ENCODE assay signal across 11 mouse cellular contexts in genomic region chr11:75000869-75001653, GRCm38 (mm10).
DNase-seq lines count a peak whose midpoint lies in the region; ATAC-seq and TF ChIP-seq lines count a peak whose summit lies in the region.
"Had no signal": no experiment of that assay in that cellular context is flagged by ENCODE, and none has a peak within 500 bp of the region (broad histone marks: within the 10 kb centered on the region; RNA-seq: fewer than 3 reads in every experiment).

No protein-coding gene starts in this region.

- no peaks in the 10 kb centered on the region for H3K27me3 ChIP-seq in hindbrain, postnatal 0 days (ENCODE audit: insufficient read depth, low read length)
- H3K27me3 ChIP-seq: megakaryocyte, embryonic 14.5 days had no signal

- no peak overlapping the region for H3K9ac ChIP-seq in hindbrain, postnatal 0 days (replicated peaks; ENCODE audit: low read length)

- H3K9me3 ChIP-seq in hindbrain, postnatal 0 days (ENCODE audit: low read length) = no peaks in the 10 kb centered on the region
- H3K9me3 ChIP-seq: G1E; megakaryocyte, embryonic 14.5 days had no signal

- peak; percentile 43 to 60 for DNase-seq in kidney, postnatal 4 days
- DNase-seq in kidney, adult 8-10 months = no peak
- DNase-seq in gastrocnemius, adult 18-20 months (ENCODE audit: low spot score) = peak; percentile 62
- peak; percentile 22 for DNase-seq in hindbrain, postnatal 0 days (ENCODE audit: low spot score)
- DNase-seq in retina, postnatal 1 day = peak; percentile 6
- no peak for DNase-seq in urinary bladder, postnatal 10 days (ENCODE audit: low spot score)
- DNase-seq in spleen, adult 12 weeks (ENCODE audit: low spot score) = no peak
- DNase-seq in thymus, postnatal 14 days = no peak
- DNase-seq: thymus, postnatal 36 days had no signal

- H3K27ac ChIP-seq in hindbrain, postnatal 0 days = peak overlapping the region; percentile 54; the same call in 1 of the 2 replicates

- TF ChIP-seq CTCF in hindbrain, postnatal 0 days (IDR thresholded peaks at IDR 0.05; ENCODE audit: low read depth) = no peak

- H3K4me3 ChIP-seq in hindbrain, postnatal 0 days (ENCODE audit: low read length) = no peak overlapping the region
- H3K4me3 ChIP-seq: megakaryocyte, embryonic 14.5 days had no signal

- H3K36me3 ChIP-seq in hindbrain, postnatal 0 days (ENCODE audit: insufficient read depth, low read length) = no peaks in the 10 kb centered on the region

- H3K4me1 ChIP-seq in hindbrain, postnatal 0 days (ENCODE audit: insufficient read depth, low read length) = 0 out of 2 replicates have a peak, but pooled peaks cover 6% of the 10 kb centered on the region

- ATAC-seq in hindbrain, postnatal 0 days = no peak

- WGBS in hindbrain, postnatal 0 days = 33% methylated on average over 10 of the region's 10 CpGs

- H3K4me2 ChIP-seq in hindbrain, postnatal 0 days (ENCODE audit: low read depth, low read length) = peak overlapping the region; percentile 25; the same call in 1 of the 2 replicates

Comparison
In these comparisons a context has a peak if more than half of its experiments do, and no peak if none do; other contexts are left out.
1. DNase-seq: peak in kidney, postnatal 4 days (2 of 2), gastrocnemius, adult 18-20 months (single experiment), hindbrain, postnatal 0 days (single experiment) and retina, postnatal 1 day (single experiment); none in kidney, adult 8-10 months (0 of 2), urinary bladder, postnatal 10 days (single experiment), spleen, adult 12 weeks (single experiment) and thymus, postnatal 14 days (single experiment).